Mouse (Mus musculus) right cerebral cortex, adult 18-20 months (tissue): ENCODE measurements around the gene Osbpl9.
A peak's percentile ranks its signal among the peaks of the same experiment; 100 is the strongest.

Experiments
- DNase-seq: peaks from one replicate; pipeline ENCODE4 v3.0.0; 2022; ENCODE audit warnings: mixed read lengths

The Osbpl9 gene

DNA sequence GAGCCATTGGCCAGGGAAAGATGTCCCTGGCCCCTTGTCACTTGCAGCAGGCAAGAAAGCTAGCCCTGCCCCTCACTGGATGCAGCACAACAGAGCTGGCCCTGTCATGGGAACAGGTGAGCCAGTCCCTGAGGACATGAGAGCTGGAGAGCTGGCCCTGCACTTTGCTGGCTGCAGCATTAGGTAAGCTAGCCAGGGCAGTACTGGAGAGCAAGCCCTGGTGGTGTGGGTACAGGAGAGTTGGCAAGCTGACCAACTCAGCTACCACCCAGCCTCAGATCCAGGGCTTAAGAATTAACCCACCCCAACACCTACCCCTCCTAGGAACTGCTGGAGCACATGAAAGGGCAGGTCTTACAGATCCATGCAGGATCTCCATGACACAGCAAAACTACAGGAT lies 73.1 kb downstream of the Osbpl9 start:
- DNase-seq, result no peak

- DNase-seq, result no peak
Observed at GRCm38 (mm10) chr4:109128017-109128416, 74.1 kb downstream of the Osbpl9 start.

- no peak for DNase-seq
Observed at GRCm38 (mm10) chr4:109126834-109127564, 75.1 kb downstream of the Osbpl9 start.

DNA sequence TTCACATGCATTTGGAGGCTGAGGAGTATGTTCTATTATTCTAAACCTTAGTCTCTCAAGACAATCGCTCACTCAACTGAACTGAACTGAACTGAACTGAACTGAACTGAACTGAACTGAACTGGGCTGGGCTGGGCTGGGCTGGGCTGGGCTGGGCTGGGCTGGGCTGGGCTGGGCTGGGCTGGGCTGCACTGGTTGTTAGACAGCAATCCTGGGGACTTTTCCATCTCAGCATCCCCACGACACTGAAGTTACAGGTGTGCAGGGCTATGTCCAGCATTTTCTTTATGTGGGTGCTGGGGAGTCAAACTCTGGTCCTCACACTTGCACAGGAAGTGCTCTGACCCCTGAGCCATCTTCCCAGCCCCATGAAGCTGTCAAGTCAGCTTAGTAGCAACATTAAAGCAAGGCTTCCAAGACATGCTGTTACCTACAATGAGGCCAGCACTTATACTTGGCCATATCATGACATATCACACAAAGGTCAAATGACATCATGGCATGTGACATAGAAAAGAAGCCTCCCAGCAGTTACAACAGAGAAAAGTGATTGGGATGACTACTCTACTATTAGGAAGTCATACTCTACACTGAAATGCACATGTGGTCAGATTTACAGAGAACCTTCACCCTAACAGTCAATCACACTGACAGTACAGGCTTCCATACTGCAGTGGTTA lies 76.2 kb downstream of the Osbpl9 start:
- no peak for DNase-seq

DNA sequence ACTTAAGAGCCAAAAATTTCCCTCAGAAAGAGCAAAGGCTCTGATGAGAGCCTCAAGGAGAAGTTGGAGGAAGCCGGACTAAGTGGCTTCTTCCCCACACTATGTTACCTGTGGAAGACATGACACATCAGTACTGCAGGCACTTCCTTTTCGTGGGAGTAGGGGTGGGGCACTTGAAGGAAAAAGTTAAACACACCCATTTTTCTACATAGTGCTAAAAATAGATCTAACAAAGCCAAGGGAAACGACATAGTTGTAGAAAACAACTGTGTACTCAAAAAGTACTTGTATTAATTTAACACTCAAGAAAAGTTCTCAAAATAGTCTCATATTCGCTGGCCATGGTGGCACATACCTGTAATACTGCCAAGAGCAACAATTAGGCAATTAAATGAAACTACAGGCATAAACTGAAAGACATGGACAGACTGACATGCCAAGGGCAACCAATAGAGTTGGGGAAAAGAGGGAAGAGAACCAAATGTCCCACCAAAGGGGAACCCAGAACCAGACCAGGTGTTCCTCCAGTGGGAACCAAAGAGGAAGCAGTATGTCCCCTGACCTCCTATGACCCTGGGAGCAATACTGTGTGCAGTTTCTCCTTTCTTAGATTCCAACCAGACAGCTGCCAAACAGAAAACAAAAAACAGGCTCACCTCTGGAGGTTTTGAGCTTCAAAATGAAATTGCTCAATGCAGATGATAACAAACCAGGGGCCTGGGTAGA lies 79.1 kb downstream of the Osbpl9 start:
- no peak for DNase-seq

DNA sequence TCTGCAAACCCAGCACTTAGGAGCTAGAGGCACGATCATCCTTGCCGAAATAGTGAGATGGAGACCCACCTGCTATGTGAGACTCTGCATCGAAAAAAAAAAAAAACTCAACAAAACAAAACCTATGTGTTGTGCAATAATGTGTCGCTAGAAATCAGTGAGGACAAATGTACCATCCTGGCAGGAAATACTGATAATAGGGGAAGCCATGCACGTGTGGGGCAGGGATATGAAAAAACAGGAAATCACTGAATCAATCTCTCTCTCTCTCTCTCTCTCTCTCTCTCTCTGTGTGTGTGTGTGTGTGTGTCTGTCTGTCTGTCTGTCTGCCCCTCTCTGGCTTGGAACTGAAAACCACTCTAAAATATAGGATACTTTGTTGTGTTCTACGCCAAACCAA lies 81.3 kb downstream of the Osbpl9 start:
- no peak for DNase-seq

DNA sequence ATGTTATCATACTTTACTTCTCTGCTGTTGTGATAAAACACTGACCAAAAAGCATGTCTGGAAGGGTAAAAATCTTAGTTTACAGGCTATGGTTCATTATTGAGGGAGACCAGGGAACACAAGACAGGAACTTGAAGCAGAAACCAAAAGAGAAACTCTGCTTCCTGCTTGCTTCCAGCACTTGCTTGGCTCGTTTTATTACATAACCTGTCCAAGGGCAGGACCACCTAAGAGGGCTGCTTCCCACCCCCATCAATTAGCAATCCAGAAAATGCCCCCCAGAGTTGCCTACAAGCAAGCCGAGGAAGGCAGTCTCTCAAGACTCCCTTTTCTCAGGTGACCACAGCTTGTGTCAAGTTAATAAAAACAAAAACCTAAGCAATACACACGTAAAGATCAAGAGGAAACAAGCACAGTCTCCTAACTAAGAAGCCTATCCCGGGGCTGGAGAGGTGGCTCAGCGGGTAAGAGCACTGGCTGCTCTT lies 82.4 kb downstream of the Osbpl9 start:
- no peak for DNase-seq

- peak; percentile 83 for DNase-seq
Observed at GRCm38 (mm10) chr4:109118327-109118659, 83.8 kb downstream of the Osbpl9 start.

DNA sequence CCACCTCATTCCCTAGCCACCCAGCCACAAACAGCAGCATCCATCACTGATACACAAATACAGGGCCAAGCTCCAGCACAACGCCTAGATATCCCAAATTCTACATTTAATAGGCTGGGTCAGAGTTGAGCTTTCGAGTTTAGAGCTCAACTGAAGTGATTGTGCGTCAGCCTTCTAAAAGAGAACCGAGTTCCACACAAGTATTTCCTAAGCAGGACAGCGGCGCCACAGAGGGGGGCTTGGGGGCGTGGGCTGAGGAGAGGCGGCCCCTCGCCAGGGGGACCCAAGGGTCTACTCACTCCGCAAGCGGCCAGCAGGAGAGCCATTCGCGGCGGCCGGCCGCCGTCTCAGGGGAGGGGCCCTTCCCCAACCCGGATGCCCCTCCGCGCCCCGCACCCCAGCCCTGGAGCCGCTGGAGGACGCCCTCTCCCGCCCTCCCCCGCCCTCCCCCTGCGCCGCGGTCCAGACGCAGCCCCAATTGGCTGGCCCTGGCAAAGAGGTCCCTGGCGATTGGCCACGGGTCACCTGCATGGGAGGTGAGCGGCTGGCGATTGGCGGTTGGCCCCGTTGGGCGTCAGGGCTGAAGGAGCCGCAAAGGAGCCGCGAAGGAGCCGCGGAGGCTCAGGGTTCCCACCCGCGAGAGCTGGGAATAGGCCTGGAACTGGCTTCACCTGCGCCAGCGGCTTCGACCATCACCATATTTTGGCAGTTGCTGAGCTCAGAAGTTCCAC lies 84.3 kb downstream of the Osbpl9 start:
- peak; percentile 81 for DNase-seq

- DNase-seq, result no peak
Observed at GRCm38 (mm10) chr4:109116938-109117337, 85.1 kb downstream of the Osbpl9 start.

- DNase-seq, result no peak
Observed at GRCm38 (mm10) chr4:109116494-109116893, 85.6 kb downstream of the Osbpl9 start.

- DNase-seq, result no peak
Observed at GRCm38 (mm10) chr4:109115742-109116141, 86.3 kb downstream of the Osbpl9 start.

DNA sequence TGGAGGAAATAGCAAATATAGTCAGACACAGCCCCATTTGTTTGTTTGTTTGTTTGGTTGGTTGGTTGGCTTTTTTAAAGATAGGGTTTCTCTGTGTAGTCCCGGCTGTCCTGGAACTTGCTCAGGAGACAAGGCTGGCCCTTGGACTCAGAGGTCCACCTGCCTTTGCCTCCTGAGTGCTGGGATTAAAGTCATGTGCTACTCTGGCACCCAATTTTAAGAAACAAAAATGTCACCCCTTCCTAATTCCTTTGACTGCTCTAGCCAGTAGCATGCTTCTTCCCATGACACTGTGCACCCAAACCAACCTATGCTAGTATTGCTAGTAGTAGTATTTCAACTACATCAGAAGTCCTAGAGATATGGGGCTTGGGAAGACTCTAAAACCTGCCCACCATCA lies 87.8 kb downstream of the Osbpl9 start:
- DNase-seq, result no peak

GRCm38 (mm10) chr4:109112915-109113505 lies 89.1 kb downstream of the Osbpl9 start:
- no peak for DNase-seq

DNA sequence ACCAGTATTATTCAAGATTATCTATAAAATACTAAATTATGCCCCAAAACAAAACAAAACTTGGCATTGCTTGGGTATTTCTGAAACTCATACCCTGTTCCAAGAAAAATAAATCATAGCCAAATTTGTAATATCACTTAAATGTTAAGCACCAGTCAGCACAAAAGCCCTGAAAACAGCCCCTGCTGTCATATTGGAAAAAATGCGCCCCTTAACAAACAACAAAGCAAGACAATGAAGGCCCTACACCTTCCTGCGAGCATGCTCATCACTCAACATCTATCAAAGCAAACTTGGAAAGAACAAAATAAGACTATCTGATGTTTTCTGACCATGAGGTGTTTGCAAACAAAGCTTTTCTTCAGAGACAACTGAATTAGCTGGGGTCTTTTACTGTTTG lies 91.1 kb downstream of the Osbpl9 start:
- DNase-seq, result no peak

DNA sequence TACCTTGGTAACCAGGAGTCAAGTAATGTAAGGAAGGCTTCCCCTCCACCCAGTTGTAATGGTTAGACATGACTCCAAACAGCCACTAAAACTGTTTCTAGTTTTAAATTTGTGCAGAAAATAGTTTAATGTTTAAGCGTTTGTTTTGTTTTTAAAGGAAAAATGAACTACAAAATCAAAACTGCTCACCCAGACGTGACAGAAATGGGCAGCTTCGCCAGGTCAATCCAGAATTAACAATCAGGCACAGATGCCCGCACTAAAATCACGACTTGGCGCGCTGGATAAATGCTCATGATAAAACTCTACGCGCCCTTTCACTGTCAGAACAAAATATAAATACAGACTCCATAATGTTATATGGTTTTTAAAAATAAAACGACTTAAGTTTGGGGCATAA lies 92.4 kb downstream of the Osbpl9 start:
- no peak for DNase-seq

- DNase-seq, result no peak
Observed at GRCm38 (mm10) chr4:109109012-109109411, 93.1 kb downstream of the Osbpl9 start.

GRCm38 (mm10) chr4:109106594-109106993 lies 95.5 kb downstream of the Osbpl9 start:
- DNase-seq, result no peak

DNA sequence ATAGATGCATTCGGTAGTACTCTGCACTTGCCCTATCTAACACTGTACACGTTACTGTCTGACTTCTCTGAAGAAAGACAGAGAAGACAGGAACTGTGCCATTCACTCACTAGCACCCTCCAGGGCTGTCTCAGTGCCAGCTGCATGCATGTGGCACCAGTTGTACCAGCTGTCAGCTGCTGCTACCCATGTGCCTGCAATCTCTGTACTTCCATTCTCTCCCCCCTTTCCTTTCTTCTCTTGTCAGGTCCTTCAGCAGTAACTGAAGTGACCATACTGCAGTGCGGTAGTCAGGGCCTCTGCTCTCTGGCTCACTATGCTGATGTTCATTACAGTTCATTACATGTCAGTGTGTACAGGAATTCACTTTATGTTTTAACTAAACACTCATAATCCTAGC lies 96.0 kb downstream of the Osbpl9 start:
- DNase-seq, result no peak

GRCm38 (mm10) chr4:109105254-109105653 lies 96.8 kb downstream of the Osbpl9 start:
- no peak for DNase-seq

DNA sequence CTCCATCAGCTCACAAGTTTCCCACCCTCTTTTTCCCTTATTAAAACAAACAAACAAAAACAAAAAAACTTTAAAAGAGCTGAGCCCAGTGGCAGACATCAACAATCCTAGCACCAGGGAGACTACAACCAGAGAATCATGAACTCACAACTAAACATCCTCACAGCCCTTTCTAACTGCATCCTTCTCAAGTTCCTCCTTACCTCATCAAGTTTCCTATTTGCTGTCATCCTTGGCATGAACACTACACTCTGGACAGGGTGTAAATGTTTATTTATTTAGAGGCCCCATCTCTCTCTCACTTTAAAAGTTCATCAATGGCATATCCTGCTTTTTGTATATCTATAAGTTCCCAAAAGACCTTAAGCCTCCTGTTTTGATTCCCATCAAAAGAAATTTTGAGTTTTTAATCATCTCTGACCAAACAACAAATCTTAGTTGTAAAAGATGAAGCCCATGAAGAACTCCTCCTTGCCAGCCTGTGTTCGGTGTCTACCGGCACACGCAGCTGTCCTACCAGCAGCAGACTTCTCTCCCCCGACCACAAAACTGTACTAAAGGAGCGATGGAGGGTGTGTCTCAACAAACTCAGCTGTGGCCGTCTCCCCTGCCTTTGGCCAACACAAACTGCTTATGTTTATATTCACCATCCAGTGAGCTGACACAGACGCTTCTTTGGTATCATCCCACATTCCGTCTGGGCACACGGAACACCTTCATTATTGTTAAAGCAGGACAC lies 98.8 kb downstream of the Osbpl9 start:
- no peak for DNase-seq

- no peak for DNase-seq
Observed at GRCm38 (mm10) chr4:109102574-109102973, 99.5 kb downstream of the Osbpl9 start.
